Mouse (Mus musculus): ENCODE data around the gene Arhgef16. TPM values are rescaled to one million over a fixed set of nuclear protein-coding genes. Genes with fewer than 3 reads are reported as not detected.

The Arhgef16 gene
- polyA plus RNA-seq (2015; fragmentation: Nextera tagmentation; extraction: Ambion mirVana) = 1.1 and 1.6 TPM in 2 replicates

- no peaks in the 10 kb centered on the region for H3K36me3 ChIP-seq (ENCODE audit: control insufficient read depth, insufficient read depth, low read length)
- H3K4me3 ChIP-seq (ENCODE audit: low read depth, low read length) = no peak within 1 kb of the TSS
- no peak within 1 kb of the TSS for H3K4me2 ChIP-seq (ENCODE audit: low read length)
- H3K27me3 ChIP-seq (ENCODE audit: control insufficient read depth, insufficient read depth, low read depth, low read length) = peaks cover 31% of the 10 kb centered on the region
- H3K9me3 ChIP-seq (replicated peaks; ENCODE audit: control insufficient read depth, low read length, poor library complexity, severe bottlenecking) = no peaks in the 10 kb centered on the region
- no peak within 1 kb of the TSS for H3K9ac ChIP-seq (ENCODE audit: low read depth, low read length)
- peaks cover 4% of the 10 kb centered on the region; the same call in 1 of the 2 replicates for H3K4me1 ChIP-seq (ENCODE audit: control insufficient read depth, insufficient read depth, low read length)
- 0 out of 2 replicates have a peak, but pooled peaks have one; percentile 39 for ATAC-seq
- 20% methylated on average over 7 of the region's 7 CpGs for WGBS
- no peak within 1 kb of the TSS for H3K27ac ChIP-seq (ENCODE audit: low read length)
These were observed at the start of gene Arhgef16 for GRCm38 (mm10) chr4:154301466-154301881. Gene Arhgef16, minus strand, starts transcription at chr4:154301676.

DNA sequence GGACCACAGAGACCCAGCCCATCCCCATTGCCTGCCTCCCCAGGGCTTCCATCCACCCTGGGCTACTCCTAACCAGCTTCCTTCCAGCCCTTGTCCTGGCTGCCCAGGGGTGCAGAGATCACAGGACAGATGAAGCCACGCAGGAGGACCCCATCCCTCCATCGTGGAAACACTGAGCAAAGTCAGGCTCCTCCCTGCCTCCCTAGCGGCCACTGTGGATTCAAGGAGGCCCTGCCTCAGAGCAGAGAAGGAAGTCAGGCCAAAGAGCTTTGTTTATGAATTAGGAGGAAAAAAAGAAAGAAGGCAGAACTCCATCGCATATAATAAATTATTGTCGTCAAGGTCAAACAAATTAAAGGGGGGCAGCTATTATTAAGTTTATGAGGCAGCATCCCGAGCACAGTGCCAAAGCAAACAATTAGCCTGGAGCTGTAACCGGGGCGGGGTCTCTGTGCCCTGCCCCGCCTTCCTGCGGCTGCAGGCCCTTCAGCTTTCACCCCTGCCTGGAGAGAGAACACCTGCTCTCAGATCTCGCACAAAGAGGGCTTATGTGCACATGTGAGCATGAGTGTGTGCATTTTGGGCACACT, 46.8 kb upstream of the Arhgef16 start:
- WGBS = 58% methylated on average over 11 of the region's 11 CpGs
- H3K27me3 ChIP-seq (ENCODE audit: control insufficient read depth, insufficient read depth, low read depth, low read length) = no peaks in the 10 kb centered on the region
- H3K4me1 ChIP-seq (ENCODE audit: control insufficient read depth, insufficient read depth, low read length) = no peaks in the 10 kb centered on the region
- no peak overlapping the region for H3K27ac ChIP-seq (ENCODE audit: low read length)
- ATAC-seq = no peak
- H3K9me3 ChIP-seq (replicated peaks; ENCODE audit: control insufficient read depth, low read length, poor library complexity, severe bottlenecking) = no peaks in the 10 kb centered on the region
- H3K36me3 ChIP-seq (ENCODE audit: control insufficient read depth, insufficient read depth, low read length) = no peaks in the 10 kb centered on the region
- H3K4me2 ChIP-seq (ENCODE audit: low read length) = no peak overlapping the region
- H3K9ac ChIP-seq (ENCODE audit: low read depth, low read length) = no peak overlapping the region
- no peak overlapping the region for H3K4me3 ChIP-seq (ENCODE audit: low read depth, low read length)

GRCm38 (mm10) chr4:154346731-154347522, 45.5 kb upstream of the Arhgef16 start:
- Histone ChIP-seq H3K27me3 (ENCODE audit: control insufficient read depth, insufficient read depth, low read depth, low read length) (no peaks in the 10 kb centered on the region), H3K4me1 (ENCODE audit: control insufficient read depth, insufficient read depth, low read length) (no peaks in the 10 kb centered on the region), H3K9me3 (replicated peaks; ENCODE audit: control insufficient read depth, low read length, poor library complexity, severe bottlenecking) (no peaks in the 10 kb centered on the region), H3K9ac (ENCODE audit: low read depth, low read length) (no peak overlapping the region), H3K4me3 (ENCODE audit: low read depth, low read length) (no peak overlapping the region), H3K27ac (ENCODE audit: low read length) (no peak overlapping the region), H3K4me2 (ENCODE audit: low read length) (no peak overlapping the region), H3K36me3 (ENCODE audit: control insufficient read depth, insufficient read depth, low read length) (no peaks in the 10 kb centered on the region)
- ATAC-seq = peak; percentile 36; the same call in 1 of the 2 replicates
- 28% methylated on average over 19 of the region's 19 CpGs for WGBS

DNA sequence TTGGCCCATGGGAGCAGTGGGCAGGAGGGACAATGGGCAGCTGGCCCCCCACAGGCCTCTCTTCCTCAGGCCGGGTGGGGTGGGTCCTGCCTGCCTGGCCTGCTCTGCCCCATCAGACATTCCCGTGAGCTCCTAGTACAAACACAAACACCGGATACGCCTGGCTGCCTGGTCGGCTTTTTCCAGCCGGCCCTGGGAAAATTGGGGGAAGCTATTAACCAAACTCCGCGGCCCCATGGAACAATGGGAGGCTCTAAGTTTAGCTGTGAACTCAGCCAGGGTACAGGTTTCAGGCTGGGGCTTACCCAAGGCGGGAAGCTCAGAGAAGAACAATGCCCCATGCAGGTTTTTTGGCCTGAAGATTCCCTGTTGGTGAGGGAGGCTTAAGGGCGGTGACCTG, 35.2 kb upstream of the Arhgef16 start:
- H3K9me3 ChIP-seq (replicated peaks; ENCODE audit: control insufficient read depth, low read length, poor library complexity, severe bottlenecking) = no peaks in the 10 kb centered on the region
- no peak for ATAC-seq
- peaks cover 5% of the 10 kb centered on the region for H3K4me1 ChIP-seq (ENCODE audit: control insufficient read depth, insufficient read depth, low read length)
- H3K27ac ChIP-seq (ENCODE audit: low read length) = 0 out of 2 replicates have a peak overlapping the region, but pooled peaks have one; percentile 7
- H3K4me2 ChIP-seq (ENCODE audit: low read length) = no peak overlapping the region
- H3K9ac ChIP-seq (ENCODE audit: low read depth, low read length) = no peak overlapping the region
- no peak overlapping the region for H3K4me3 ChIP-seq (ENCODE audit: low read depth, low read length)
- H3K36me3 ChIP-seq (ENCODE audit: control insufficient read depth, insufficient read depth, low read length) = no peaks in the 10 kb centered on the region
- WGBS = 16% methylated on average over 10 of the region's 10 CpGs
- no peaks in the 10 kb centered on the region; the same call in 1 of the 2 replicates for H3K27me3 ChIP-seq (ENCODE audit: control insufficient read depth, insufficient read depth, low read depth, low read length)

DNA sequence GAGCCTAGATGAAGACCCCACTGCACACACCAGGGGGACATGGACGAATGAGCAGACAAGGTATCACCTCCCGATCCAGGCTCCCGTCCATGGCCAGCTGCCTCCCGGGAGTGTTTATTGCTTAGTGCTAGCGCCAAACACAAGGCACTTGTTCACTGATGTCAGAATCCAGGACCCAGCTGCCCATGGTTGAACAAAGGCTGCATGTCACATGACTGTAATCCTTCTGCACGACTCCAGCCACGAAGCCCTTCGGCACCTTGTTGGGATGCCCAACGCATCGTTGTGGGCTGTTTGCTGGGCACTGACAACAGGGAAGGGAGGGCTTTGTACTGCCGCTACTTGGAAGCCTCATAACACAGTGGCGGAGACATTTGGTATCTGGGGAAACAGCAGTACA, 34.3 kb upstream of the Arhgef16 start, which contains the start of gene B230104I21Rik:
TSS of gene B230104I21Rik (plus strand) at position 367 of the 400 bp plus-strand sequence.
- WGBS = 39% methylated on average over 12 of the region's 12 CpGs
- peak; percentile 64 for ATAC-seq
- H3K4me3 ChIP-seq (ENCODE audit: low read depth, low read length) = 0 out of 2 replicates have a peak within 1 kb of the TSS, but pooled peaks have one; percentile 0
- H3K9ac ChIP-seq (ENCODE audit: low read depth, low read length) = no peak within 1 kb of the TSS; the same call in 1 of the 2 replicates
- H3K27ac ChIP-seq (ENCODE audit: low read length) = 0 out of 2 replicates have a peak within 1 kb of the TSS, but pooled peaks have one; percentile 20
- peaks cover 10% of the 10 kb centered on the region for H3K4me1 ChIP-seq (ENCODE audit: control insufficient read depth, insufficient read depth, low read length)
- no peaks in the 10 kb centered on the region; the same call in 1 of the 2 replicates for H3K27me3 ChIP-seq (ENCODE audit: control insufficient read depth, insufficient read depth, low read depth, low read length)
- no peaks in the 10 kb centered on the region for H3K9me3 ChIP-seq (replicated peaks; ENCODE audit: control insufficient read depth, low read length, poor library complexity, severe bottlenecking)
- peak within 1 kb of the TSS; percentile 20 for H3K4me2 ChIP-seq (ENCODE audit: low read length)
- no peaks in the 10 kb centered on the region for H3K36me3 ChIP-seq (ENCODE audit: control insufficient read depth, insufficient read depth, low read length)

- H3K4me3 ChIP-seq (ENCODE audit: low read depth, low read length) = 0 out of 2 replicates have a peak overlapping the region, but pooled peaks have one; percentile 0
- H3K4me2 ChIP-seq (ENCODE audit: low read length) = peak overlapping the region; percentile 20
- H3K4me1 ChIP-seq (ENCODE audit: control insufficient read depth, insufficient read depth, low read length) = peaks cover 10% of the 10 kb centered on the region
- H3K9ac ChIP-seq (ENCODE audit: low read depth, low read length) = no peak overlapping the region; the same call in 1 of the 2 replicates
- no peaks in the 10 kb centered on the region for H3K36me3 ChIP-seq (ENCODE audit: control insufficient read depth, insufficient read depth, low read length)
- no peak overlapping the region for H3K27ac ChIP-seq (ENCODE audit: low read length)
- no peaks in the 10 kb centered on the region for H3K9me3 ChIP-seq (replicated peaks; ENCODE audit: control insufficient read depth, low read length, poor library complexity, severe bottlenecking)
- 63% methylated on average over 47 of the region's 48 CpGs for WGBS
- ATAC-seq = no peak; the same call in 1 of the 2 replicates
- H3K27me3 ChIP-seq (ENCODE audit: control insufficient read depth, insufficient read depth, low read depth, low read length) = no peaks in the 10 kb centered on the region; the same call in 1 of the 2 replicates
These were observed 33.4 kb upstream of the Arhgef16 start for GRCm38 (mm10) chr4:154334699-154335402.

GRCm38 (mm10) chr4:154333300-154333699, 31.8 kb upstream of the Arhgef16 start:
- WGBS = 74% methylated on average over 8 of the region's 8 CpGs
- Histone ChIP-seq H3K4me3 (ENCODE audit: low read depth, low read length) (no peak overlapping the region), H3K9me3 (replicated peaks; ENCODE audit: control insufficient read depth, low read length, poor library complexity, severe bottlenecking) (no peaks in the 10 kb centered on the region), H3K9ac (ENCODE audit: low read depth, low read length) (peak overlapping the region; percentile 2; the same call in 1 of the 2 replicates), H3K36me3 (ENCODE audit: control insufficient read depth, insufficient read depth, low read length) (no peaks in the 10 kb centered on the region), H3K27ac (ENCODE audit: low read length) (no peak overlapping the region), H3K4me1 (ENCODE audit: control insufficient read depth, insufficient read depth, low read length) (peaks cover 12% of the 10 kb centered on the region), H3K27me3 (ENCODE audit: control insufficient read depth, insufficient read depth, low read depth, low read length) (no peaks in the 10 kb centered on the region; the same call in 1 of the 2 replicates), H3K4me2 (ENCODE audit: low read length) (no peak overlapping the region)
- ATAC-seq = no peak

GRCm38 (mm10) chr4:154331271-154331670, 29.8 kb upstream of the Arhgef16 start:
- H3K4me1 ChIP-seq (ENCODE audit: control insufficient read depth, insufficient read depth, low read length) = peaks cover 12% of the 10 kb centered on the region
- no peaks in the 10 kb centered on the region for H3K27me3 ChIP-seq (ENCODE audit: control insufficient read depth, insufficient read depth, low read depth, low read length)
- no peak for ATAC-seq
- no peak overlapping the region for H3K4me2 ChIP-seq (ENCODE audit: low read length)
- no peak overlapping the region for H3K27ac ChIP-seq (ENCODE audit: low read length)
- H3K4me3 ChIP-seq (ENCODE audit: low read depth, low read length) = no peak overlapping the region
- no peaks in the 10 kb centered on the region for H3K36me3 ChIP-seq (ENCODE audit: control insufficient read depth, insufficient read depth, low read length)
- WGBS = 32% methylated on average over 12 of the region's 12 CpGs
- no peaks in the 10 kb centered on the region for H3K9me3 ChIP-seq (replicated peaks; ENCODE audit: control insufficient read depth, low read length, poor library complexity, severe bottlenecking)
- H3K9ac ChIP-seq (ENCODE audit: low read depth, low read length) = peak overlapping the region; percentile 11; the same call in 1 of the 2 replicates
